21 mouse cellular contexts compared by ENCODE assay signal in genomic region chr5:9578571-9578970, GRCm38 (mm10).
A peak's percentile ranks its signal among the peaks of the same experiment; 100 is the strongest.
DNase-seq lines count a peak whose midpoint lies in the region; ATAC-seq and TF ChIP-seq lines count a peak whose summit lies in the region.
"Had no signal": no experiment of that assay in that cellular context is flagged by ENCODE, and none has a peak within 500 bp of the region (broad histone marks: within the 10 kb centered on the region; RNA-seq: fewer than 3 reads in every experiment).

No protein-coding gene starts in this region.

- no peak for ATAC-seq in midbrain, embryonic 14.5 days (ENCODE audit: low FRiP score, low TSS enrichment)
- ATAC-seq in midbrain, embryonic 15.5 days (replicated peaks): no peak
- ATAC-seq in stomach, postnatal 0 days (ENCODE audit: low FRiP score, low TSS enrichment): no peak
- ATAC-seq: forebrain, embryonic 13.5 days; forebrain, embryonic 15.5 days had no signal

- TF ChIP-seq CTCF in layer of hippocampus, adult 2 months (conservative IDR thresholded peaks at IDR 0.05): no peak
- no peak for TF ChIP-seq CTCF in cortical plate, adult 2 months (IDR thresholded peaks at IDR 0.05; ENCODE audit: extremely low read depth, insufficient read depth, low read length)
- no peak for TF ChIP-seq CTCF in stomach, postnatal 0 days (IDR thresholded peaks at IDR 0.05; ENCODE audit: low read depth)

- H3K4me1 ChIP-seq in midbrain, embryonic 14.5 days (ENCODE audit: control insufficient read depth, insufficient read depth, low read length): no peaks in the 10 kb centered on the region
- no peaks in the 10 kb centered on the region for H3K4me1 ChIP-seq in midbrain, embryonic 15.5 days
- H3K4me1 ChIP-seq in cortical plate, adult 2 months (ENCODE audit: control insufficient read depth, insufficient read depth, low read length): peaks cover 12% of the 10 kb centered on the region; the same call in 1 of the 2 replicates
- H3K4me1 ChIP-seq in stomach, postnatal 0 days (replicated peaks; ENCODE audit: control insufficient read depth, insufficient read depth): no peaks in the 10 kb centered on the region
- H3K4me1 ChIP-seq: embryonic facial prominence, embryonic 10.5 days; embryonic facial prominence, embryonic 12.5 days; forebrain, embryonic 13.5 days; forebrain, embryonic 15.5 days had no signal

- no peaks in the 10 kb centered on the region for H3K36me3 ChIP-seq in midbrain, embryonic 14.5 days (ENCODE audit: control insufficient read depth, insufficient read depth, low read length)
- H3K36me3 ChIP-seq in midbrain, embryonic 15.5 days (replicated peaks): no peaks in the 10 kb centered on the region
- H3K36me3 ChIP-seq in stomach, postnatal 0 days (ENCODE audit: control insufficient read depth, insufficient read depth, low read length): no peaks in the 10 kb centered on the region
- H3K36me3 ChIP-seq: embryonic facial prominence, embryonic 10.5 days; embryonic facial prominence, embryonic 12.5 days; forebrain, embryonic 15.5 days had no signal

- H3K9me3 ChIP-seq in midbrain, embryonic 14.5 days (ENCODE audit: control insufficient read depth, low read length): no peaks in the 10 kb centered on the region
- no peaks in the 10 kb centered on the region for H3K9me3 ChIP-seq in midbrain, embryonic 15.5 days
- H3K9me3 ChIP-seq in stomach, postnatal 0 days (ENCODE audit: control insufficient read depth, low read length): no peaks in the 10 kb centered on the region
- H3K9me3 ChIP-seq: embryonic facial prominence, embryonic 10.5 days; embryonic facial prominence, embryonic 12.5 days; forebrain, embryonic 13.5 days; forebrain, embryonic 15.5 days had no signal

- no peak overlapping the region for H3K4me2 ChIP-seq in midbrain, embryonic 14.5 days (ENCODE audit: low read length)
- no peak overlapping the region for H3K4me2 ChIP-seq in midbrain, embryonic 15.5 days
- no peak overlapping the region for H3K4me2 ChIP-seq in stomach, postnatal 0 days (replicated peaks; ENCODE audit: low read depth)
- H3K4me2 ChIP-seq: embryonic facial prominence, embryonic 12.5 days; forebrain, embryonic 13.5 days; forebrain, embryonic 15.5 days had no signal

- no peaks in the 10 kb centered on the region for H3K27me3 ChIP-seq in midbrain, embryonic 14.5 days (ENCODE audit: control insufficient read depth, insufficient read depth, low read length)
- no peaks in the 10 kb centered on the region for H3K27me3 ChIP-seq in midbrain, embryonic 15.5 days (replicated peaks)
- no peaks in the 10 kb centered on the region for H3K27me3 ChIP-seq in stomach, postnatal 0 days (ENCODE audit: control insufficient read depth, insufficient read depth, low read length)
- H3K27me3 ChIP-seq: embryonic facial prominence, embryonic 12.5 days; forebrain, embryonic 13.5 days; forebrain, embryonic 15.5 days had no signal

- TF ChIP-seq EP300 in stomach, postnatal 0 days (optimal IDR thresholded peaks at IDR 0.05): no peak

- WGBS in midbrain, embryonic 14.5 days: 49% methylated on average over 2 of the region's 2 CpGs
- WGBS in midbrain, embryonic 15.5 days: 55% methylated on average over 2 of the region's 2 CpGs
- WGBS in stomach, postnatal 0 days: 72% methylated on average over 2 of the region's 2 CpGs

- no peak overlapping the region for H3K4me3 ChIP-seq in layer of hippocampus, adult 2 months
- no peak overlapping the region for H3K4me3 ChIP-seq in midbrain, embryonic 14.5 days (replicated peaks; ENCODE audit: low read depth, low read length)
- no peak overlapping the region for H3K4me3 ChIP-seq in midbrain, embryonic 15.5 days
- no peak overlapping the region for H3K4me3 ChIP-seq in cortical plate, adult 2 months (ENCODE audit: insufficient read depth, low read length)
- H3K4me3 ChIP-seq in stomach, postnatal 0 days (ENCODE audit: low read depth, low read length): no peak overlapping the region
- H3K4me3 ChIP-seq: embryonic facial prominence, embryonic 10.5 days; embryonic facial prominence, embryonic 12.5 days; forebrain, embryonic 13.5 days; forebrain, embryonic 15.5 days had no signal

- peak overlapping the region; percentile 88 for H3K27ac ChIP-seq in layer of hippocampus, adult 2 months
- H3K27ac ChIP-seq in midbrain, embryonic 14.5 days (replicated peaks; ENCODE audit: low read depth, low read length): no peak overlapping the region
- H3K27ac ChIP-seq in midbrain, embryonic 15.5 days: no peak overlapping the region
- peak overlapping the region; percentile 97 for H3K27ac ChIP-seq in cortical plate, adult 2 months (ENCODE audit: insufficient read depth, low read length)
- no peak overlapping the region for H3K27ac ChIP-seq in stomach, postnatal 0 days (replicated peaks)
- H3K27ac ChIP-seq: embryonic facial prominence, embryonic 10.5 days; embryonic facial prominence, embryonic 12.5 days; forebrain, embryonic 13.5 days; forebrain, embryonic 15.5 days had no signal

- H3K9ac ChIP-seq in midbrain, embryonic 14.5 days (replicated peaks; ENCODE audit: low read length): no peak overlapping the region
- H3K9ac ChIP-seq in midbrain, embryonic 15.5 days: no peak overlapping the region
- H3K9ac ChIP-seq in stomach, postnatal 0 days (ENCODE audit: low read length): no peak overlapping the region
- H3K9ac ChIP-seq: embryonic facial prominence, embryonic 12.5 days; forebrain, embryonic 13.5 days; forebrain, embryonic 15.5 days; forebrain, postnatal 0 days had no signal

- no peak for DNase-seq in layer of hippocampus, adult 2 months (ENCODE audit: low spot score in 2 of 2)
- no peak for DNase-seq in layer of hippocampus, adult 11-12 months (ENCODE audit: low spot score)
- peak; percentile 23 for DNase-seq in midbrain, embryonic 14.5 days
- DNase-seq in neural tube, embryonic 10.5 days (ENCODE audit: extremely low spot score, low spot score): no peak
- DNase-seq in stomach, postnatal 0 days (ENCODE audit: low spot score): no peak
- DNase-seq: adrenal gland, adult 8-10 months; adrenal gland, postnatal 14 days; adrenal gland, postnatal 36 days; cerebellum, adult 11 months; cerebellum, adult 18-20 months; cerebellum, adult 8-10 months; cerebellum, adult 9-11 months; cerebellum, postnatal 14 days; cerebellum, postnatal 36 days; forebrain, postnatal 0 days had no signal

- no peak for TF ChIP-seq POLR2A in cortical plate, adult 2 months (IDR thresholded peaks at IDR 0.05; ENCODE audit: extremely low read depth, insufficient read depth, low read length)

Comparison
In these comparisons a context has a peak if more than half of its experiments do, and no peak if none do; other contexts are left out.
1. H3K27ac ChIP-seq: peak in layer of hippocampus, adult 2 months (single experiment) and cortical plate, adult 2 months (single experiment); none in midbrain, embryonic 14.5 days (single experiment), midbrain, embryonic 15.5 days (single experiment) and stomach, postnatal 0 days (single experiment).